Mouse (Mus musculus) right cerebral cortex, adult 2 months (tissue): ENCODE measurements at regions not wholly inside any gene's neighbourhood (a gene's known extent, or its start where the extent isn't known, plus 50 kb on each side); places are given as distances from the start of the nearest gene placed in this dataset.

Experiments
- DNase-seq, 2 experiments: peaks; one replicate each; pipeline ENCODE4 v3.0.0; 2021 to 2022; ENCODE audit warnings: low spot score in 2 of 2

GRCm38 (mm10) chr16:88412287-88412686, 94.5 kb downstream of the Cldn17 start:
- DNase-seq = no peak

DNA sequence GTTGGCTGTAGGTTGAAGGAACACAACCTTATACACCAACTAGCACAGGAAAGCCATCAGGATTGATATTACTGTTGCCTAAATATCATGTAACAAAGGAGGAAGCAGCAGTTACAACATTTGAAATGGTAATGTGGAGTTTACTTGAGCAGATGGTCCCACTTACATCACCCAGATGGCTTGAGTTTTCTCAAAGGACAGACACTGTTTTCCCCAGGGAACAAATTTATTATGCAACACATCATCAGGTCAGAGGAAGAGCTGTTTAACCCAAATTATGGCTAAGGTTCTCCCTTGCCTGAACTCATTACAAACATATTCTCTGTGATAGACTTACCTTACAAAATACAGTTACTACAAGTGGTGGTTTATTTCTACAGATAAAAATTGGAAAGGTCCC, 98.6 kb downstream of the Cldn17 start:
- peak; percentile 13 to 20 for DNase-seq

DNA sequence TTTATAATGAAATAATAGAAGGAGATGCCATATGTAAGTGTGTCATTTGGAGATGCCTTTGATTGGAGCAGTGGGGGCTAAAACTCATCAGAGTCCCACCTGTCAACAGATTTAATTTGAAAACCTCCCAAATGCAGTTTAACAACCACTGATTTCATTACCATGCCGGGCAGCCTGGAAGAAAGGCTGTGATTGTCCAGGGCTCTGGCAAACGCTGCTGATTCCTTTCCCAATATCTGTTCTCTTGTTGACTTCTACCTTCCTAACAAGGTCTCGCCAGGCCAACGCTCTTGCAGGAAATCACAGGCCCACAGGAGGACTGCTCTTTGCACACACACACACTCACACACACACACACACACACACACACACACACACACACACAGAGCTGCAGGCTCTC, 102.4 kb downstream of the Cldn17 start:
- DNase-seq = no peak

DNA sequence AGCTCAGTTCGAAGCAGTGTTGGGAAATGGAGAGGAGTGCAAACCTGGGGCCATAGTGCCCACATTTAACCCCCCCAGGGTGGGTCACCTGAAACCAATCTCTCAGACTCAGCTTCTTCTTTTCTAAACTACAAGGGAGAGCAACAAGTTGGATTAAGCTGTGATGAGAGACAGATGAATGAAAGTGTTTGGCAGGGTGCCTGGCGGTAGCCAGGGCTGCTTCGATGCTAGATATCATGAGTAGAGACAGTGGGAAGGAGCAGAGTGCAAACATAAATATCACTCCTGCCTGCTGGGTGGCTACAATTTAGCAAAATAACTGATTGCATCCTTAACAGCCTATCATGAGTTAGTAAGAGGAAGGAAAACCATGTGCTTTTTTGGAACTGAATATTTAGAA, 106.9 kb downstream of the Cldn17 start:
- DNase-seq = no peak

GRCm38 (mm10) chr16:88392764-88393163, 102.7 kb upstream of the Grik1 start:
- DNase-seq = no peak

DNA sequence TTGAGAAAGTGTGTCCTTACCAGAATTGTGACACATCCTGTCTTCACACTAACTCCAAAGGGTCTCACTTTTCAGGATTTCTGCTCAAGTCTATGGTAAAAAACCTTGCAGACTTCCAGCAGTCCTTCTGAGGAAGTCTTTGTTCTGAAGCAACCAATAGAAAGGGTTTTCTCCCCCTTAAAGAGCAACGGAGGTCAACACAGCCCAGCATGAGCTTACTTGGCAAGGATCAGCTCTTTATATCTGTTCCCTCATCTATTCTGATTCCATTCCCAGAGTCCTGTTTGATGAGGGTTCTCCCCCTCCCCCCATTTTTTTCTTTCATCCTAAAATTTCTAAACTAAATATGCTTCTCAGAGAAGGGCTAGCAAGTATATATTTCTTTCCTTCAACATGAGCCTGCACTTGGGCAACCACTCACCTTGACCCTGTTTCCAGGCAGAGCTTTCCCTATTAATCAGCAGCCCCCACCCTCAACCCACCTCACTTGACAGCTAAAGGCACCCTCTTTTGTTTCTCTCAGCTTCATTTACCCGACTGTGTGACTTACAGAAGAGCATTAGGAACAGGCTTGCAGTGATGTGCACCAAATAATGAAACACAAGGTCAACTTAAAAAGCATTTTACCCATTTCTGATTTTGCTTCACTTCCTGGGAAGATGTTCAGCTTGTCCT, 91.7 kb upstream of the Grik1 start:
- no peak for DNase-seq

DNA sequence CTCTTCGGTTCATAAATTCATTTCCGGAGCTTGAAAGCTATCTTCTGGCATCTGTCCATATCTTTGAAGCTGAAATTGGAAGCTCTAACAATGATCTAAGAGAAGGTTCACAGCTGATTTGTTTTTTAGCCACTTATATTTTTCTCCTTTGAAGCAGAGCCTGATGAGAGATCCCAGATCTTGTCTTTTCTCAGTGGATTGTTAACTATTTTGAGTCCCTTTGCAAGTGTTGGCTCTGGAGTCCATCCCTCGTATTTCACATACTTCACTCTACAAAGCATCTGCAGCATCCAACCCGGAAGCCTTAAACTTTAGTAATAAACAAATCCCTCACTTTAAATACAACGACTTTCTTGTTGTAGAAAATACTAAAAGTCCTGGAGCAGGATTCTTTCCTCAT, 85.6 kb upstream of the Grik1 start:
- no peak for DNase-seq

DNA sequence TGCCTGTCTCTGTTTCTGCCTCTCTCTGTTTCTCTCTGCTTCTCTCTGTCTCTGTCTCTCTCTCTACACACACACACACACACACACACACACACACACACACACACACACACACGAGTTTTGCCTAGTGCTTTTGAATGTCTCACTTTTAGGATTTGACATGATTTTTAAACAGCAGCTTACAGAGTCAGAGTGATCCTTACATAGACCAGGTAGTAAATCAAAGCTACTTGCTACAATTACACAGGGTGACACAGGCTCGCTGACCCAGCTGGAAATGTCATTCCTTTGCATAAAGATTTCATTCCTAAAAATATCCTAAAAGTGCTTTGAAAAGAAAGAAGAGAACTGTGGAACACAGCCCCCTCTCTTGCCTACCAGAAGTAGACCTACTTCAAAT, 84.5 kb upstream of the Grik1 start:
- no peak for DNase-seq

GRCm38 (mm10) chr16:88372034-88372433, 82.0 kb upstream of the Grik1 start:
- DNase-seq = peak; percentile 34 to 43

GRCm38 (mm10) chr16:88368146-88368545, 78.1 kb upstream of the Grik1 start:
- no peak for DNase-seq

- DNase-seq = no peak
Measured at GRCm38 (mm10) chr16:88367162-88367561, 77.1 kb upstream of the Grik1 start.

DNA sequence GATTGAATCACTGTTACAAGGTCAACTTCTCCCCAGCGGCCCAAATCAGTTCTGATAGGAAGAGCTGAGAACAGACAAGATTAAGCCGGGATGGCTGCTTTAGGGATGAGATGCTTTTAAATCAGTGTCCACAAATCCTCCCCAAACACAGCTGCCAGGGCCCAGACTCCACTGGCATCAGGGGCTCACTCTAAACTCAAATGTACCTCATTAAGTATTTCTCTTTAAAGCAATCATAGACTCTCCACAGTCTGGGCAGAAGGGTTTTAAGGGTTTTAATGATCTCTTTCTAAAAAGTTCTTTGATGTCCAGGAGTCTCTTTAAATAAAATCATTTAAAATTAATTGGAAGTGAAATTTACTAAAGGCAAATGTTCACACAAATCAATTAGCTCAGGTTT, 70.0 kb upstream of the Grik1 start:
- no peak for DNase-seq
